Mouse (Mus musculus) kidney, adult 2 months (tissue): Measurements from ENCODE around the gene Clta.

Experiments used
- CTCF ChIP-seq: fragments of 200-500 bp; conservative IDR thresholded peaks from 2 replicates; pipeline ENCODE4 v1.5.1; 2011; ENCODE audit warnings: low read depth, mild to moderate bottlenecking, control low read depth, low read length, moderate library complexity, mixed read lengths; ENCODE audit not compliant: insufficient read depth, insufficient read length
- POLR2A ChIP-seq: fragments of 200-500 bp; IDR thresholded peaks from one replicate; pipeline ENCODE4 v1.6.1; 2011; ENCODE audit warnings: low read depth, low read length, control low read depth

GRCm38 (mm10) chr4:44031521-44031920 lies 27.3 kb downstream of the Clta start:
- TF ChIP-seq CTCF (no peak), POLR2A (no peak)
